Mouse (Mus musculus) cerebellum, adult 2 months (tissue): Measurements from ENCODE around the gene Rasa1. TPM values are rescaled to one million over a fixed set of nuclear protein-coding genes. Genes with fewer than 3 reads are reported as not detected.
A peak's percentile ranks its signal among the peaks of the same experiment; 100 is the strongest.

Experiments
- DNase-seq, 2 experiments: peaks; one replicate each; pipeline ENCODE4 v3.0.0; 2021
- H3K27ac ChIP-seq: fragments of 200-500 bp; 2 replicates; pipeline ENCODE4 v1.5.1; 2012; ENCODE audit warnings: low read length, control low read depth, inconsistent platforms; ENCODE audit not compliant: insufficient read depth
- H3K27me3 ChIP-seq: fragments of 200-500 bp; 2 replicates; pipeline ENCODE4 v1.6.1; 2012; ENCODE audit warnings: inconsistent platforms, mild to moderate bottlenecking, low read length, moderate library complexity; ENCODE audit not compliant: control insufficient read depth, insufficient read depth
- H3K4me1 ChIP-seq: fragments of 200-500 bp; 2 replicates; pipeline ENCODE4 v1.6.1; 2011; ENCODE audit warnings: low read length; ENCODE audit not compliant: control insufficient read depth, insufficient read depth
- H3K4me3 ChIP-seq: fragments of 200-500 bp; replicated peaks from 2 replicates; pipeline ENCODE3; 2011; ENCODE audit warnings: mild to moderate bottlenecking, low read depth, low read length, control low read depth; ENCODE audit not compliant: insufficient read depth
- CTCF ChIP-seq: fragments of 200-500 bp; IDR thresholded peaks from 2 replicates; pipeline ENCODE4 v1.5.1; 2011; ENCODE audit warnings: low read depth, mild to moderate bottlenecking, control low read depth, low read length, moderate library complexity, borderline replicate concordance; ENCODE audit not compliant: insufficient read depth
- POLR2A ChIP-seq: fragments of 200-500 bp; IDR thresholded peaks from 2 replicates; pipeline ENCODE4 v1.6.1; 2011; ENCODE audit warnings: low read length, control low read depth, borderline replicate concordance; ENCODE audit not compliant: insufficient read depth
- WGBS: fragments of 180-500 bp; shearing (Covaris S2); methylation state at CpG from one replicate; pipeline ENCODE4 v1.1.7; 2018; 5-methylcytosine and 5-hydroxymethylcytosine counted together
- polyA plus RNA-seq: library from polyadenylated mRNA; depleted of rRNA; stranded (reverse); fragments of >200 nt; gene quantifications from 2 replicates; pipeline ENCODE4 v1.2.3, GENCODE M21; 2012

Gene Rasa1
- polyA plus RNA-seq, 1 experiment, result 40.9 TPM

DNA sequence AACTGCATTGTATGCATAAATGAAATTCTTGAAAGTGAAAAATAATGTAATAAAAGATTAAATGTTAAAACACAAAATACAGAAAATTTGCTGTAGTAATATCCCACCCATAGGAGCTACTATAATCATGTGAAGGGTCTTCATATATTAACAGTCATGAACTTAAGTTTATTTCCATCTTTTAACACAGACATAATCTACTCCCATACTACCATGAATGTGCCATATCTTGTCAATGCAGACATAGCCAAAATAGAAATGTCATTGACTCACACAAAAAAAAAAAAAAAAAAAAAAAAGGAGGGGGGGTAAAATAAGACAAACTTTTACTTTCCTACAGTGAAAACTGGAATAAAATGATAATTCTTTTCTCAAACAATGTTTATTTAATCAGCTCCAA, 6.3 kb downstream of the Rasa1 start:
- no peak for TF ChIP-seq CTCF
- DNase-seq, result no peak
- no peak overlapping the region for H3K27ac ChIP-seq

DNA sequence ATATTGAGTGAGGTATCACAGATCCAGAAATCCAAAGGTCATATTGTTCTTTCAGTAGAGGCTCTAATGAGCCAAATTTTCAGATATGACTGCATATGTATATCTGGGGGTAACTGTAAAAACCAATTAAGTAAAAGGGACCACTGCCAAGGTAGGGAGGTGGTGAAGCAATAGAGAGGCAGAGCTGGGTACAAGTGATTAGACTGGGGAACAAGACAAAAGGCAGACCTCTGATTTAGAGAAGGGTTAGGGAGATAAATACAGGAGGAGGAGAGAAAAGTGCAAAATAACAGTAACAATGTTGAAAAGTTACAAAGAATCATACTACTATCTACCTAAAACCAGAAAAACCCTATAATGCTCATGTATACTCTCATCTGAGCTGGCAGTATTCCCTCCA, 10.0 kb downstream of the Rasa1 start:
- no peak for DNase-seq
- no peak overlapping the region for H3K4me3 ChIP-seq
- no peak overlapping the region for H3K27ac ChIP-seq
- no peaks in the 10 kb centered on the region for H3K27me3 ChIP-seq
- TF ChIP-seq POLR2A (no peak), CTCF (no peak)
- peaks cover 7% of the 10 kb centered on the region; the same call in 1 of the 2 replicates for H3K4me1 ChIP-seq

More for the DNA sequence above, 6.3 kb downstream of the Rasa1 start:
- Histone ChIP-seq H3K27me3 (no peaks in the 10 kb centered on the region), H3K4me3 (no peak overlapping the region), H3K4me1 (peaks cover 2% of the 10 kb centered on the region; the same call in 1 of the 2 replicates)

DNA sequence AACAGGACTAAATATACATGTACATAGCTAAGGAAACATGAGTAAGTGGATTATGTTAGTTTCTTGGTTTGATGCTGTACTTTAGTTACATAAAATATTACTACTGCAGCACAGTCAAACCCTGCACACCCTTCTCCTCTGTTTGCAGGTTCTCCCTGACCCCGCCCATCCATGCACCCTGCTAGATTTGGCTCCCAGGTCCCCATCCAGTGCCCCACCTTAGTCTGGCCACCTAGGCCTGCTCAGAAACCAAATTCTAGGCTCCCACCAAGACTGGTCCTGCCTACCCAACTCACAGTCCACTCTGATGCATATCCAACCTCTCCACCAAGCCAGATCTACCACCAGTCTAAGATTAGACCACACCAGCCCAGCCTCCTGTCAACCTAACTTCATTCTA, 14.4 kb downstream of the Rasa1 start:
- WGBS, result 100% methylated on average over 1 of the region's 1 CpGs
- no peak for DNase-seq
- peaks cover 4% of the 10 kb centered on the region for H3K4me1 ChIP-seq
- no peak overlapping the region for H3K4me3 ChIP-seq
- no peaks in the 10 kb centered on the region for H3K27me3 ChIP-seq
- no peak overlapping the region for H3K27ac ChIP-seq
- no peak for TF ChIP-seq POLR2A
- TF ChIP-seq CTCF, result no peak

DNA sequence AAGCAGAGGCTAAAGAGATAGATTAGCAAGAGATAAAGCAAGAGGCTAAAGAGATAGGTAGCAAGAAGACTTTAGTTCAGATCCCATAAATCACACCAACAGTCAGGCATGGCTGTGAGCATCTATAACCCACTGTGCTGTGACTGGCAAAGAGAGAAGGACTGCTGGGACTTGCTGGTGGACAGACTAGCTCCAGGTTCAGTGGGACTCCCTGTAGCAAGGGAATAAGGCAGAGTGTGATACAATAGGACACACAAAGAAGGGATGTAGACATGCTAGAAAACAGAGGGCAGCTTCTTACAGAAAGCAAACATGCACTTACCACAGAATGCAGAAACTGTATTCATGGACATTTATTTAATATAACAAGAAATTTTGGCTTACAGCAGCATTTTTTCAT, 15.1 kb downstream of the Rasa1 start:
- TF ChIP-seq POLR2A (no peak), CTCF (no peak)
- Histone ChIP-seq H3K27ac (no peak overlapping the region), H3K27me3 (no peaks in the 10 kb centered on the region), H3K4me1 (peaks cover 4% of the 10 kb centered on the region), H3K4me3 (no peak overlapping the region)
- peak in 1 of 2 experiments; percentile 19 for DNase-seq

DNA sequence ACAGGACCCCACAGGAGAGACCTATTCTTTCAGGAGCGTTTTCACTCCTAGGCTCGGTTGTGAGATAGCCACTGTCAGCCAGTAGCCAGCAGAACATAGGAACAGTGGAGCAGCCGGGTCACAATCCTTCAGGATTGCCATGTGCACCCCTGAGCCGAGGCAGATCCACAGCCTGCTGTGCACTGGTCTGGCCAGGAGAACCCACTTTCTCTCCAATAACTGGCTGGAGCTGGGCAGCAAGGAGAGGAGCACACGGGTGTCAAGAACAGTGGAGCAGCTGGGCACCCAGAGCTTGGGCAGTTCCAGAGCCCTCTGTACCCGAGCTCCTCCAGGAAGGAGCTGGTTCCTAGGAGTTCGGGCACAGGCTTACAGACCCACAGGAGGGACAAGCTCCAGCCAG, 50.2 kb downstream of the Rasa1 start:
- Histone ChIP-seq H3K27me3 (no peaks in the 10 kb centered on the region), H3K4me3 (no peak overlapping the region), H3K27ac (no peak overlapping the region), H3K4me1 (no peaks in the 10 kb centered on the region)
- WGBS, result 25% methylated on average over 7 of the region's 7 CpGs
- no peak for TF ChIP-seq CTCF
- no peak for TF ChIP-seq POLR2A
- peak; percentile 22 to 23 for DNase-seq

DNA sequence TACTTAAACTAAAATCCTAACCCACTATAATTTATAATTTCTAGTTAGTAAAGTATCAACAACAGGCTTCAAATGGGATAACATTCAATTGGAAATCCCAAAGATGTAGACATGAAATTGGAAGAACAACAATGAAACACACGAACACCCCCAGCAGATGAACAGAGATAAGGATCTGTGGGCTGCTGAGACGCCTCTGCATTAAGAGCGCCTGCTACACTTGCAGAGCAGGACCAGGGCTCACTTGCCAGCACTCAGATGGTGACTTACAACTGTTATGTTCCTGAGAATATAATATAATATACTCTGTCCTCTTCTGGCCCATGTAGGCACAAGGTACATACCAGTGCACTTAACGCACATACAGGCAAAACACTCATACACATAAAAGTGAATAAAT, 70.3 kb downstream of the Rasa1 start:
- Histone ChIP-seq H3K27me3 (no peaks in the 10 kb centered on the region), H3K4me1 (no peaks in the 10 kb centered on the region), H3K4me3 (no peak overlapping the region), H3K27ac (no peak overlapping the region)
- no peak for DNase-seq
- TF ChIP-seq CTCF, result no peak
- TF ChIP-seq POLR2A, result no peak
- WGBS, result 85% methylated on average over 4 of the region's 4 CpGs

DNA sequence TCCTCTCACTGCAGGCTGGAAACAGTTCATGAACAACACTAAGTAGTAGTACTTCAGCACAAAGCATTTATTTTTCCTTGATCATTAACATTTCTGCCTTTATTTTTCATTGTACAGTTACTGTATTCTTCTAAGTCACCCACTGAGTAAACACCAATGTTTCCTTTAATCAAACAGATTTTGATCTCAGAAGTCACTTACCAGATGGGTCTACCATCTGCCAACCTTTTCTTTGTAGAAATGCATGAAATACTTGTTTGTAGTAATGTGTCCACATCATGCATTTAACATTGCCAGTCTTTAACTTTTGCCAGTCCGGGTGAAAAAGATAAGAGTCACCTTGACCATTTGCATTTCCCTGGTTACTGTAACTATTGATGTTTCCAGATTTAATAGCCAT, 78.6 kb downstream of the Rasa1 start:
- no peak for TF ChIP-seq CTCF
- no peak for TF ChIP-seq POLR2A
- H3K27me3 ChIP-seq, result no peaks in the 10 kb centered on the region
- no peak overlapping the region for H3K27ac ChIP-seq
- no peak overlapping the region for H3K4me3 ChIP-seq
- DNase-seq, result peak in 1 of 2 experiments; percentile 60
- no peaks in the 10 kb centered on the region; the same call in 1 of the 2 replicates for H3K4me1 ChIP-seq
- WGBS, result 8% methylated on average over 1 of the region's 1 CpGs

DNA sequence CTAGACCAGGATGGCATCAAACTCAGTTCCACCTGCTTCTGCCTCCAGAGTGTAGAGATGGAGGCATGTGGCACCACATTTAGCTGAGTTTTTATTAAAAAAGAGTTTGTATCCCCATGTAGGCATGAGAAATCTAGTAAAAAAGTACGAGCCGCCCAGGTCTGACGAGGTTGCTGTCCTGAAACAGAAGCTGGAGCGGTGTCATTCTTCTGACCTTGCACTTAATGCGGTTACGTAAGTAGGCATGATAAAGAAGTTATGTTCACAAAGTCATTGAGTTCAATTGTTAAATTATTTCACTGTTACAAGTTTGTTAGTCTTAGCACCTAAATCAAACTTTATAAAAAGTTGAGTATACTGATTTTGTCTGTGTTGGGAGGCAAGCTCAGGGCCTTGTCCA, 80.3 kb downstream of the Rasa1 start:
- TF ChIP-seq CTCF (no peak), POLR2A (no peak)
- H3K4me3 ChIP-seq, result no peak overlapping the region
- H3K4me1 ChIP-seq, result no peaks in the 10 kb centered on the region; the same call in 1 of the 2 replicates
- WGBS, result 98% methylated on average over 6 of the region's 6 CpGs
- no peak overlapping the region for H3K27ac ChIP-seq
- DNase-seq, result no peak
- H3K27me3 ChIP-seq, result no peaks in the 10 kb centered on the region
